Mouse (Mus musculus) MEL (cell line): ENCODE results near the gene Vsx2. TPM values are rescaled to one million over a fixed set of nuclear protein-coding genes. Genes with fewer than 3 reads are reported as not detected.

Experiments
- DNase-seq: peaks from one replicate; pipeline ENCODE4 v3.0.0; 2011; ENCODE audit warnings: low read depth, low spot score
- H3K27ac ChIP-seq: 2 replicates; pipeline ENCODE4 v1.5.1; 2012; ENCODE audit warnings: low read depth, mild to moderate bottlenecking, control low read depth, low read length, moderate library complexity; ENCODE audit not compliant: control insufficient read depth
- H3K27me3 ChIP-seq, 2 experiments: fragments of 150-350 bp in 1 of 2; sonication (generic) in 1 of 2; 2 replicates each; pipeline ENCODE4 v1.6.1; 2012; ENCODE audit warnings: low read length in 2 of 2, mild to moderate bottlenecking in 2 of 2, improper control_type of control experiment in 1 of 2, moderate library complexity in 1 of 2; ENCODE audit not compliant: insufficient read depth in 2 of 2, control insufficient read depth in 1 of 2
- H3K36me3 ChIP-seq, 2 experiments: 2 replicates each; pipeline ENCODE4 v1.6.1; 2012 to 2014; ENCODE audit warnings: low read length in 2 of 2, improper control_type of control experiment in 1 of 2, inconsistent platforms in 1 of 2, mild to moderate bottlenecking in 1 of 2; ENCODE audit not compliant: insufficient read depth in 2 of 2, control insufficient read depth in 1 of 2
- H3K4me1 ChIP-seq, 2 experiments: fragments of 150-350 bp in 1 of 2; sonication (generic) in 1 of 2; 2 replicates each; pipeline ENCODE4 v1.6.1; 2012; ENCODE audit warnings: low read length in 2 of 2, improper control_type of control experiment in 1 of 2, mild to moderate bottlenecking in 1 of 2; ENCODE audit not compliant: insufficient read depth in 2 of 2, control insufficient read depth in 1 of 2
- H3K4me3 ChIP-seq, 2 experiments: fragments of 150-350 bp in 1 of 2; sonication (generic) in 1 of 2; 2 replicates each; pipeline ENCODE4 v1.5.1; 2012; ENCODE audit warnings: low read depth in 2 of 2, low read length in 2 of 2, mild to moderate bottlenecking in 2 of 2, moderate library complexity in 2 of 2, control low read depth in 1 of 2, improper control_type of control experiment in 1 of 2; ENCODE audit not compliant: control insufficient read depth in 1 of 2, insufficient read depth in 1 of 2
- H3K79me2 ChIP-seq: 2 replicates; pipeline ENCODE4 v1.6.1; 2012; ENCODE audit warnings: mild to moderate bottlenecking, low read length, moderate library complexity; ENCODE audit not compliant: control insufficient read depth, poor library complexity, insufficient read depth
- H3K9ac ChIP-seq: 2 replicates; pipeline ENCODE4 v1.6.1; 2012; ENCODE audit warnings: low read depth, mild to moderate bottlenecking, control low read depth, low read length, moderate library complexity; ENCODE audit not compliant: control insufficient read depth, poor library complexity, severe bottlenecking
- H3K9me3 ChIP-seq: fragments of 150-350 bp; sonication (generic); replicated peaks from 2 replicates; pipeline ENCODE4 v1.6.1; 2012; ENCODE audit warnings: mild to moderate bottlenecking, low read length, improper control_type of control experiment, moderate library complexity; ENCODE audit not compliant: insufficient read depth
- CHD1 ChIP-seq: IDR thresholded peaks from 2 replicates; pipeline ENCODE4 v1.6.1; 2012; ENCODE audit warnings: low read depth, mild to moderate bottlenecking, inconsistent platforms, low read length, improper control_type of control experiment
- CTCF ChIP-seq, 3 experiments: IDR thresholded peaks in 2 of 3; conservative IDR thresholded peaks in 1 of 3; 2 replicates each; pipeline ENCODE4 v1.5.1; 2011 to 2012; ENCODE audit warnings: low read length in 3 of 3, low read depth in 2 of 3, mild to moderate bottlenecking in 2 of 3, improper control_type of control experiment in 1 of 3, inconsistent platforms in 1 of 3, mixed read lengths in 1 of 3, moderate library complexity in 1 of 3; ENCODE audit not compliant: control insufficient read depth in 1 of 3, insufficient read depth in 1 of 3, poor library complexity in 1 of 3, severe bottlenecking in 1 of 3
- ELF1 ChIP-seq: IDR thresholded peaks from 2 replicates; pipeline ENCODE4 v1.6.1; 2014; ENCODE audit warnings: low read depth, mild to moderate bottlenecking, inconsistent platforms, low read length, improper control_type of control experiment, moderate library complexity
- EP300 ChIP-seq, 2 experiments: IDR thresholded peaks; 2 replicates each; pipeline ENCODE4 v1.6.1; 2011; ENCODE audit warnings: improper control_type of control experiment in 2 of 2, low read length in 2 of 2, low read depth in 1 of 2, mild to moderate bottlenecking in 1 of 2
- GABPA ChIP-seq: IDR thresholded peaks from 2 replicates; pipeline ENCODE4 v1.6.1; 2012; ENCODE audit warnings: low read depth, mild to moderate bottlenecking, inconsistent platforms, low read length, improper control_type of control experiment, moderate library complexity
- HCFC1 ChIP-seq: IDR thresholded peaks from 2 replicates; pipeline ENCODE4 v1.6.1; 2012; ENCODE audit warnings: low read depth, mild to moderate bottlenecking, inconsistent platforms, low read length, improper control_type of control experiment, moderate library complexity
- JUND ChIP-seq: IDR thresholded peaks from 2 replicates; pipeline ENCODE4 v1.6.1; 2011; ENCODE audit warnings: low read depth, mild to moderate bottlenecking, improper control_type of control experiment, low read length
- KAT2A ChIP-seq: conservative IDR thresholded peaks from 2 replicates; pipeline ENCODE4 v1.6.1; 2012; ENCODE audit warnings: low read depth, low read length, improper control_type of control experiment, inconsistent platforms
- MEF2A ChIP-seq: IDR thresholded peaks from 2 replicates; pipeline ENCODE4 v1.6.1; 2014; ENCODE audit warnings: low read depth, mild to moderate bottlenecking, inconsistent platforms, low read length, improper control_type of control experiment; ENCODE audit not compliant: poor library complexity, insufficient replicate concordance, severe bottlenecking; ENCODE audit errors: extremely low read depth
- MYB ChIP-seq: IDR thresholded peaks from 2 replicates; pipeline ENCODE4 v1.6.1; 2011; ENCODE audit warnings: mild to moderate bottlenecking, low read depth, low read length, improper control_type of control experiment
- NRF1 ChIP-seq: IDR thresholded peaks from 2 replicates; pipeline ENCODE4 v1.6.1; 2014; ENCODE audit warnings: low read depth, mild to moderate bottlenecking, inconsistent platforms, low read length, improper control_type of control experiment, moderate library complexity; ENCODE audit not compliant: poor library complexity, insufficient read depth, severe bottlenecking
- POLR2AphosphoS5 ChIP-seq: IDR thresholded peaks from 2 replicates; pipeline ENCODE4 v1.6.1; 2012; ENCODE audit warnings: low read depth, borderline replicate concordance, mild to moderate bottlenecking, inconsistent platforms, low read length, moderate library complexity, mixed read lengths
- RAD21 ChIP-seq: IDR thresholded peaks from 2 replicates; pipeline ENCODE4 v1.6.1; 2011; ENCODE audit warnings: mild to moderate bottlenecking, low read depth, low read length, improper control_type of control experiment
- SIN3A ChIP-seq: IDR thresholded peaks from 2 replicates; pipeline ENCODE4 v1.6.1; 2012; ENCODE audit warnings: low read length, improper control_type of control experiment, inconsistent platforms
- SMC3 ChIP-seq: IDR thresholded peaks from 2 replicates; pipeline ENCODE4 v1.6.1; 2011; ENCODE audit warnings: low read depth, low read length, improper control_type of control experiment
- UBTF ChIP-seq: IDR thresholded peaks from 2 replicates; pipeline ENCODE4 v1.6.1; 2012; ENCODE audit warnings: low read depth, mild to moderate bottlenecking, inconsistent platforms, low read length, improper control_type of control experiment, moderate library complexity, borderline replicate concordance; ENCODE audit not compliant: insufficient read depth
- ZC3H11A ChIP-seq: IDR thresholded peaks from 2 replicates; pipeline ENCODE4 v1.6.1; 2012; ENCODE audit warnings: low read depth, mild to moderate bottlenecking, inconsistent platforms, low read length, improper control_type of control experiment
- polyA plus RNA-seq, 2 experiments: library from polyadenylated mRNA; stranded (reverse) in 1 of 2; unstranded in 1 of 2; fragments of >175 nt in 1 of 2; fragments of >200 nt in 1 of 2; gene quantifications; 2 replicates each; pipeline versions ENCODE4 v1.2.1 to v1.2.4; 2012; ENCODE audit warnings: low replicate concordance in 2 of 2, low read depth in 1 of 2; ENCODE audit not compliant: insufficient read length in 2 of 2, insufficient read depth in 1 of 2, missing spikeins in 1 of 2
- total RNA-seq: library from RNA; depleted of rRNA; stranded (reverse); fragments of 300-350 nt; gene quantifications from 2 replicates; pipeline ENCODE4 v1.2.3, GENCODE M21; 2012

Gene Vsx2
- total and polyA plus RNA-seq, 3 experiments: not detected

GRCm38 (mm10) chr12:84562558-84562957 is 7.0 kb upstream of the Vsx2 start:
- H3K79me2 ChIP-seq: no peaks in the 10 kb centered on the region
- H3K4me1 ChIP-seq: no peaks in the 10 kb centered on the region
- no peak overlapping the region for H3K9ac ChIP-seq
- H3K9me3 ChIP-seq: no peaks in the 10 kb centered on the region
- TF ChIP-seq CTCF (IDR thresholded peaks at IDR 0.05 in 2 of 3, conservative IDR thresholded peaks at IDR 0.05 in 1 of 3; ENCODE audit: control insufficient read depth in 1 of 3, insufficient read depth in 1 of 3, low read depth in 2 of 3, low read length in 3 of 3, poor library complexity in 1 of 3, severe bottlenecking in 1 of 3) (peak; percentile 47 to 63 (median 55)), SMC3 (0 out of 2 replicates have a peak, but pooled peaks have one; percentile 17), POLR2AphosphoS5 (no peak), RAD21 (peak; percentile 35)
- peaks cover 4 to 5% of the 10 kb centered on the region in 2 experiments; a peak in 2 of 4 replicates for H3K27me3 ChIP-seq
- no peak overlapping the region for H3K4me3 ChIP-seq
- DNase-seq: peak; percentile 24
- no peaks in the 10 kb centered on the region for H3K36me3 ChIP-seq
- no peak overlapping the region for H3K27ac ChIP-seq

GRCm38 (mm10) chr12:84567576-84567975 is 2.0 kb upstream of the Vsx2 start:
- H3K79me2 ChIP-seq: no peaks in the 10 kb centered on the region
- no peaks in the 10 kb centered on the region for H3K36me3 ChIP-seq
- no peak overlapping the region; a peak in 1 of 4 replicates for H3K4me3 ChIP-seq
- no peak overlapping the region for H3K27ac ChIP-seq
- H3K4me1 ChIP-seq: no peaks in the 10 kb centered on the region
- H3K27me3 ChIP-seq: peaks cover 4 to 5% of the 10 kb centered on the region in 2 experiments; a peak in 1 of 4 replicates
- no peaks in the 10 kb centered on the region for H3K9me3 ChIP-seq
- TF ChIP-seq NRF1 (no peak), JUND (no peak), GABPA (no peak), KAT2A (no peak), SIN3A (no peak), CHD1 (no peak), ZC3H11A (no peak)
- H3K9ac ChIP-seq: no peak overlapping the region
- peak; percentile 52 for DNase-seq

- Histone ChIP-seq H3K9ac (no peak overlapping the region), H3K79me2 (no peaks in the 10 kb centered on the region), H3K27ac (no peak overlapping the region), H3K27me3 (peaks cover under 1 to 5% of the 10 kb centered on the region in 2 experiments; a peak in 3 of 4 replicates), H3K9me3 (no peaks in the 10 kb centered on the region), H3K36me3 (no peaks in the 10 kb centered on the region), H3K4me3 (no peak overlapping the region), H3K4me1 (no peaks in the 10 kb centered on the region)
- TF ChIP-seq MYB: no peak
- no peak for TF ChIP-seq ELF1
- no peak for TF ChIP-seq HCFC1
- TF ChIP-seq MEF2A: no peak
- TF ChIP-seq UBTF: no peak
- no peak for TF ChIP-seq CTCF (IDR thresholded peaks at IDR 0.05 in 2 of 3, conservative IDR thresholded peaks at IDR 0.05 in 1 of 3; ENCODE audit: control insufficient read depth in 1 of 3, insufficient read depth in 1 of 3, low read depth in 2 of 3, low read length in 3 of 3, poor library complexity in 1 of 3, severe bottlenecking in 1 of 3)
- TF ChIP-seq EP300 (IDR thresholded peaks at IDR 0.05; ENCODE audit: low read depth in 1 of 2, low read length in 2 of 2): no peak
- no peak for DNase-seq
Measured at GRCm38 (mm10) chr12:84569976-84570693, 573 bp downstream of the Vsx2 start.
